Mouse (Mus musculus) forebrain, embryonic 14.5 days (tissue): Measurements from ENCODE around the gene Gm42906. TPM values are rescaled to one million over a fixed set of nuclear protein-coding genes. Genes with fewer than 3 reads are reported as not detected.

Experiments used
- ATAC-seq: fragments of 200-750 bp; cut with Nextera tagmentation; 2 replicates; pipeline ENCODE4 v1.8.0; 2017; ENCODE audit warnings: mild to moderate bottlenecking, moderate library complexity
- DNase-seq: peaks from one replicate; pipeline ENCODE4 v3.0.0-alpha.2; 2015; ENCODE audit warnings: low spot score
- H3K27ac ChIP-seq: fragments of 300-500 bp; sonication (generic); 2 replicates; pipeline ENCODE4 v1.5.1; 2014; ENCODE audit warnings: low read depth, mild to moderate bottlenecking, control low read depth, low read length, moderate library complexity
- H3K27me3 ChIP-seq: fragments of 300-500 bp; sonication (generic); replicated peaks from 2 replicates; pipeline ENCODE4 v1.6.1; 2014; ENCODE audit warnings: low read length, control low read depth, mixed read lengths; ENCODE audit not compliant: control insufficient read depth, insufficient read depth
- H3K36me3 ChIP-seq: fragments of 300-500 bp; sonication (generic); 2 replicates; pipeline ENCODE4 v1.6.1; 2014; ENCODE audit warnings: low read length, control low read depth; ENCODE audit not compliant: control insufficient read depth, insufficient read depth
- H3K4me1 ChIP-seq: fragments of 300-500 bp; sonication (generic); 2 replicates; pipeline ENCODE4 v1.6.1; 2014; ENCODE audit warnings: antibody characterized with exemption, low read length, control low read depth; ENCODE audit not compliant: control insufficient read depth, insufficient read depth
- H3K4me2 ChIP-seq: fragments of 300-500 bp; sonication (generic); 2 replicates; pipeline ENCODE4 v1.6.1; 2014; ENCODE audit warnings: mild to moderate bottlenecking, control low read depth, low read length
- H3K4me3 ChIP-seq: fragments of 300-500 bp; sonication (generic); 2 replicates; pipeline ENCODE4 v1.5.1; 2014; ENCODE audit warnings: low read depth, low read length, control low read depth
- H3K9ac ChIP-seq: fragments of 300-500 bp; sonication (generic); 2 replicates; pipeline ENCODE4 v1.6.1; 2014; ENCODE audit warnings: mild to moderate bottlenecking, low read length, control low read depth, moderate library complexity
- H3K9me3 ChIP-seq: fragments of 300-500 bp; sonication (generic); replicated peaks from 2 replicates; pipeline ENCODE4 v1.6.1; 2016; ENCODE audit warnings: low read length, control low read depth, mixed read lengths; ENCODE audit not compliant: control insufficient read depth
- WGBS: fragments of 180-500 bp; shearing (Covaris S2); extraction: QIAGEN DNeasy Blood & Tissue Kit; methylation state at CpG from one replicate; pipeline ENCODE4 v1.1.7; 2014; 5-methylcytosine and 5-hydroxymethylcytosine counted together
- polyA plus RNA-seq: library from polyadenylated mRNA; unstranded; fragments of >200 nt; fragmentation: Nextera tagmentation; extraction: Ambion mirVana; gene quantifications from 2 replicates; pipeline ENCODE4 v1.2.1, GENCODE M21; 2014

The Gm42906 gene
- polyA plus RNA-seq, 1 experiment from 2014 or later = not detected

DNA sequence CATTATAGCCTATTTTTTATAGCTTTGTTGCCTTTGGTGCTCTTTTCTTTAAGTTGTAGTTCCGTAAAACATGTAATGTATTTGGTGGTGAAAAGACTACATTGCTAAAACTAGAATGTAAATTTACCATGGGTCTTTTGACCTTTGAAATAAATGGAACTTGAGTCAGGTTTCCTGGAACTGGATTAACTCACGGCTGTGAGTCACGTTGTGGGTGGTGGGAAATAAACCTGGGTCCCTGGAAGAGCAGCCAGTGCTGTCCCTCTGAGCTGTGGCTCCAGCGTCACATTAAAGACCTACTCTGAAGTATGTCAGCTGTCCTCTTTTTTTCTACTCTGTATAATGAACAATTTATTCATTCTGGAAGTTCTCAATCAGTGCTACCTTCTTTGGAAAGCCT, 51.0 kb downstream of the Gm42906 start:
- Histone ChIP-seq H3K27me3 (no peaks in the 10 kb centered on the region), H3K36me3 (no peaks in the 10 kb centered on the region), H3K4me3 (no peak overlapping the region), H3K9ac (no peak overlapping the region), H3K4me2 (no peak overlapping the region), H3K27ac (no peak overlapping the region), H3K9me3 (no peaks in the 10 kb centered on the region), H3K4me1 (no peaks in the 10 kb centered on the region)
- no peak for DNase-seq
- WGBS = 86% methylated on average over 4 of the region's 4 CpGs
- no peak for ATAC-seq

DNA sequence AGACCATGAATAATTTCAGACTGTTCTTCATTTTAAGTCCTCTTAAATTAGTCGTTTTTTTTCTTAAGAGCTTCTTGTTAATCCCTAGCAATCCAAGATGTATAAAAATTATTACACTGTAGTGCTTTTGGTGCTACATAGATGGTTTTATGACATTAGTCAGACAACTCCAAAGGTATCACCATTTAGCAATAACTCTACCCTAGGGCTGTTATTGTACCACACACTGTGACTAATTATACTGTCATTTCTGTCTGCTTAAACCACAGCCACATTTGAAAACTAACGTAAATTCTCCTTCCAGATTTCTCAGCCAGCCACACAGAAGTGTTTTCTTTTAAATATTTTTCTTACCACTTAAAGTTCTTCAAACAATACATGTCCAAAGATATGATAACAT, 53.1 kb downstream of the Gm42906 start:
- Histone ChIP-seq H3K4me1 (no peaks in the 10 kb centered on the region), H3K36me3 (no peaks in the 10 kb centered on the region), H3K4me3 (no peak overlapping the region), H3K9ac (no peak overlapping the region), H3K4me2 (no peak overlapping the region), H3K27ac (no peak overlapping the region), H3K27me3 (no peaks in the 10 kb centered on the region), H3K9me3 (no peaks in the 10 kb centered on the region)
- DNase-seq (no peak), ATAC-seq (no peak)
- 78% methylated on average over 2 of the region's 2 CpGs for WGBS

DNA sequence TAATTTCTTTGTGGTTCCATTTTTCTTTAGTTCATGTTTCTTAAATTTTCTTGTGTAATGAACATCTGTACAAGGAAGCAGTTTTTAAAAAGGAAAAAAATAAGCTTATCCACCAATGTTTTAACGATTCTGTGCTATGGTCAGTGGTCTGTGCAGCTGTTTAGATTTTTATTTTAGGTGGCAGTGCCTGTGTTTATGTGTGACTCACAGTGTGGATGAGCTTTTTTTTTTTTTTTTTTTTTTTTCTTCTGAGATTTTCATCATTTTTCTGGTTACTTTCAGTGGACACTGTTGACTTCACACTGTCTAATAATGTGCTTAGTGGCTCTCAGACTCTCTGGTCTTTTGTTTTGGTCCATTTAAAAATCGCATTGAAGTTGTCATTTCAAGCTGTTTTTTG, 56.8 kb downstream of the Gm42906 start:
- Histone ChIP-seq H3K27ac (no peak overlapping the region), H3K4me2 (no peak overlapping the region), H3K27me3 (no peaks in the 10 kb centered on the region), H3K9ac (no peak overlapping the region), H3K9me3 (no peaks in the 10 kb centered on the region), H3K4me3 (no peak overlapping the region), H3K36me3 (no peaks in the 10 kb centered on the region), H3K4me1 (peaks cover 10% of the 10 kb centered on the region)
- no peak for ATAC-seq
- DNase-seq = no peak
- WGBS = 87% methylated on average over 2 of the region's 2 CpGs

DNA sequence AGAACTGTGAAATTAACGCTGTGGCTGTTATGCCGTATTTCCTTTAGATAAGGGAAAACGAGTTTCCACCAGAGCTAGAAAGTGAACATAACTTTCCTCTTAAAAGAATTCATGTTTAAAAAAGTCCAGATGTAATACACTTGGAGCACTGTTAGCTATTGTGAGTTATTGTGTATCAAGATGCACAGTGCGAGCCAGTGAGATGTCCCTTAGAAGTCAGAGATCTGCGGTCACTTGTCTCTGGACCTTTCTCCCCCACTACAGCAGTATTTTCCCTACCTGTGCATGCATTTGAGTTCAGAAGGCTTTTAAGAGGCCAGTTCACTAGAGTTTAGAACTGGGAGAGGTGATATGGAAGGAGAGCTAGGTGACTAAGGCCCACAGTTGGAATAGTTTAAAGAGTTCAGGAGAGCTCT, 58.6 kb downstream of the Gm42906 start:
- H3K9me3 ChIP-seq = no peaks in the 10 kb centered on the region
- H3K9ac ChIP-seq = peak overlapping the region; percentile 66
- peak overlapping the region; percentile 55 for H3K4me2 ChIP-seq
- H3K27ac ChIP-seq = peak overlapping the region; percentile 92
- ATAC-seq (no peak), DNase-seq (no peak)
- no peaks in the 10 kb centered on the region for H3K36me3 ChIP-seq
- no peaks in the 10 kb centered on the region for H3K27me3 ChIP-seq
- H3K4me1 ChIP-seq = peaks cover 10% of the 10 kb centered on the region
- peak overlapping the region; percentile 49 for H3K4me3 ChIP-seq
- 67% methylated on average over 5 of the region's 5 CpGs for WGBS

DNA sequence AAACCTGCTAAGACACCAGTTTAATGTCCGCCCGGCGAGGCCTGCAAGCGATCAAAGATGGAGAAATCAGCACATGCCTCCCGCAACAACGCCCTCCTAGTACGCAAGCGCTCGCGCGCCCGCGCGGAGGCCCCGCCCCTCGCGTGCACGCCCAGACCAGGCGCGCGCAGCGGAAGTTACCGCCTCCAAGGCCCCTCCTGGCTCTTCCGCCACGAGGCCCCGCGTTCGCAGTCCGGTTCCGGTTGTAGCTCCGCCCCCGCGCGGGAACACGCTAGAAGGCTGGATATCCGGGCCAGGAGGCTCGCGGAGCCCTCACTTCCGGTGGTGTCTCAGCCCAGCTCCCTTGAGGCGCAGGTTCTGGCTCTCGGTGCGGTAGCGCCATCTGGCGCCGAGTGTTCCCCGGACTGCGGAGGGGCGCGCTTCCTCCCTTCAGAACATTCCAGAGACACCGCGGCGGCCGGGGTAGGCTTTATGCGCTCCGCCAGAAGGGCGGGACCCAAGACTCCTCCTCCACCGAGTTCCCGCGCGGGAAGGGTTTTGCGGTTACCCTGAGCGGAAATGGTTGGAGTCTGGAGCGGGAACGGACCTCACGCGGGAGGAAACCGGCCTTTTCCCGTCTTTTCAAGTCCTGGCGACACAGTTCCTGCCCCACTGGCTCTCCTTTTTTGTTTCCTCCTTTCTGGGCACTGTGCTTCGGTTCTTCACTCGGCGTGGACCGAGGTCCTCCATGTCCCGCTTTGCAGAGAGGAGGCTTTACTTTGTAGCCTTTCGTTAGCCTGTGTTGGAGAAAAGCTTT, 59.4 kb downstream of the Gm42906 start:
- H3K9me3 ChIP-seq = no peaks in the 10 kb centered on the region
- H3K27me3 ChIP-seq = no peaks in the 10 kb centered on the region
- WGBS = 1% methylated on average over 73 of the region's 75 CpGs
- H3K4me2 ChIP-seq = peak overlapping the region; percentile 63
- H3K9ac ChIP-seq = peak overlapping the region; percentile 83
- peak overlapping the region; percentile 92 for H3K27ac ChIP-seq
- peak; percentile 99 for ATAC-seq
- H3K4me1 ChIP-seq = peaks cover 10% of the 10 kb centered on the region
- H3K36me3 ChIP-seq = no peaks in the 10 kb centered on the region
- peak; percentile 100 for DNase-seq
- peak overlapping the region; percentile 49 for H3K4me3 ChIP-seq

DNA sequence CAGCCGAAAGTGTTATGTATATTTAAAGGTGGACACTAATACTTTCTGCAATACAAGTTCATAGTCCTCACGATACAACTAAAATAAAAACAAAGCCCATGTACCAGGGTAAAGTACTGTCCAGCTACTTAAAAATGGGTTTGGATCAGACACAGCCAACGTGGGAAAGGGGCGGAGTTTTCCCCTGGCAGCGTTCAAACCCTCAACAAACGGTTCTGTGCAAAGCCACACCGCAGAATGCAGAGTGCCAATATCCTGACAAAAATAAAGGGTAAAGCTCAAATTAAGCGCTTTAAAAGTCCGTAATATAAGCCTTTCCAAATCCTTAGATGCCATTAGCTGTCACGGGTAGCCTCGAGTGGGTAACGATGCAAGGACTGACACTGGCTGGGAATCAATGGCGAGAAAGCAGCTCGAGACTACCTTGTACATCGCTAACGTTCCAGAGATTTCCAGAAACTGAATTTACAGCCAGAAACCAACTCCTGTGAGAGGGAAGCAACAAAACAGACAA, 60.0 kb downstream of the Gm42906 start:
- Histone ChIP-seq H3K4me1 (peaks cover 10% of the 10 kb centered on the region), H3K36me3 (no peaks in the 10 kb centered on the region), H3K4me3 (peak overlapping the region; percentile 49), H3K9me3 (no peaks in the 10 kb centered on the region), H3K9ac (peak overlapping the region; percentile 83), H3K27me3 (no peaks in the 10 kb centered on the region), H3K27ac (peak overlapping the region; percentile 92), H3K4me2 (peak overlapping the region; percentile 63)
- peak; percentile 70 for DNase-seq
- 8% methylated on average over 16 of the region's 16 CpGs for WGBS
- ATAC-seq = peak; percentile 41

DNA sequence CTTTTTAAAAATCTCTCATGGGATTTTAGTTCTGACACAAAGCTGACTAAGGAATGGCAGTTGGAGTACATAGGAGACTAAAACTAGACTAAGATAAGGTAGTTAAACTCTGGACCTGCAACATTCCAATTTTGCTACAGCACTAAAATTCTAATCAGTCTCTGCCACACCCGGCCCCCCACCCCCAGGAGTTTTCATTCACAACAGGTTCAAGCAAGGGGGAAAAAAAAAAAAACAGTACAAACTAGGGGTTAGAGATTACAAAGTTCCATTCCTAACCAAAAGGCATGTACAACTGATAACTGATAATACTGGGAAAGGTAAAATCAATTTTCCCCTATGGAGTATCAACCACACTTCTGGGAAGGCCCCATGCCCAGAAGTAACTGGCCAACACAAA, 60.6 kb downstream of the Gm42906 start:
- Histone ChIP-seq H3K9me3 (no peaks in the 10 kb centered on the region), H3K36me3 (no peaks in the 10 kb centered on the region), H3K4me1 (peaks cover 10% of the 10 kb centered on the region), H3K4me3 (peak overlapping the region; percentile 49; the same call in 1 of the 2 replicates), H3K4me2 (peak overlapping the region; percentile 63), H3K27ac (0 out of 2 replicates have a peak overlapping the region, but pooled peaks have one; percentile 92), H3K9ac (peak overlapping the region; percentile 83), H3K27me3 (no peaks in the 10 kb centered on the region)
- DNase-seq = no peak
- 100% methylated on average over 1 of the region's 1 CpGs for WGBS
- no peak for ATAC-seq

DNA sequence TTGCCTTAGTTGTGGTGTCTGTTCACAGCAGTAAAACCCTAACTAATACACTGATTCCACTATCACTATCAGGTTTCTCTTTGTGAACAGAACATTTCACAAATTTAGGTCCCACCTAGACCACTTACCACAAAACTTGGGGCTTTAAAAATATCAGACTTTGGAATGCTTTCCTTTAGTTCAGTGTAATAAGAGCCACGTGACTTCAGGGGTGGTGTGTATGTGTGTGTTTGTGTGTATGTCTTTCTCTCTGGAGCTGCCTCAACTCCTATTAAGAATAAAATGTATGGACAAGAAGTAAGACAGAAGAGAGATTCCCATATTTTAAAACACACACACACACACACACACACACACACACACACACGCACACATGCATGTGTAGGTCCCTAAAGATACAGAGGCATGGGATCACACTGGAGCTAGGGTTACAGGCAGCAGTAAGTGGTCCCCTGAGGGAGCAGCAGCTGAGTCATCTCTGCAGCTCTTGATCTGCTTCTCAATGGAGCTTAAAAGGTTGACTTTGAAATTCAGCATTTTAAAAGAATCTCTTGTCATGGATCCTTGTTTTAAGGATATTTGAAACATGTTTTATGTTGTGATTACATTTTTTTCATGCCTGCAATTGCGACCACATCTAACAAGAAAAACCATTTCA, 64.5 kb downstream of the Gm42906 start:
- Histone ChIP-seq H3K4me1 (peaks cover 5% of the 10 kb centered on the region; the same call in 1 of the 2 replicates), H3K9me3 (no peaks in the 10 kb centered on the region), H3K36me3 (no peaks in the 10 kb centered on the region), H3K9ac (no peak overlapping the region), H3K27me3 (no peaks in the 10 kb centered on the region), H3K27ac (no peak overlapping the region), H3K4me2 (no peak overlapping the region), H3K4me3 (no peak overlapping the region)
- no peak for DNase-seq
- no peak for ATAC-seq
- 81% methylated on average over 3 of the region's 3 CpGs for WGBS

DNA sequence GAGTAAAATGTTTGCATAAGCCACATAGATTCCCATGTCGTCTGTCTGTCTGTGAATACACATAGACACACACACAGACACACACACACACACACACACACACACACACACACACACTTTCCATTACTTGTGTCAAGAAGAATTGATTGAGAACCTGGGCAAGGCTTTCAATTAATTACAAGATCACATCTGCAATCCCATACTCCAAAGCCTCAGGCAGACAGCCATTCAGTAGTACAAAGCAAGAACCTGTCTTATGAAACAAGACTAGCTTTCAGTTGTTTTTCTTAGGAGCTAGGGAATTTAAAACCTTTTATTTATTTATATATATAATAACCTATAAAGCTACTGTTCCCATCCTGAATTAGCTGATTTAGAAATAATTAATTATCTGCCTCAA, 78.3 kb downstream of the Gm42906 start:
- no peak overlapping the region for H3K9ac ChIP-seq
- ATAC-seq (no peak), DNase-seq (no peak)
- no peaks in the 10 kb centered on the region for H3K36me3 ChIP-seq
- no peaks in the 10 kb centered on the region for H3K27me3 ChIP-seq
- WGBS = 81% methylated on average over 1 of the region's 1 CpGs
- no peak overlapping the region for H3K27ac ChIP-seq
- H3K4me2 ChIP-seq = no peak overlapping the region
- H3K4me3 ChIP-seq = no peak overlapping the region
- no peaks in the 10 kb centered on the region for H3K4me1 ChIP-seq
- no peaks in the 10 kb centered on the region for H3K9me3 ChIP-seq
